Mouse (Mus musculus) MEL (cell line): Measurements from ENCODE around the gene Aifm1. TPM values are rescaled to one million over a fixed set of nuclear protein-coding genes. Genes with fewer than 3 reads are reported as not detected.

ENCODE experiments used
- DNase-seq: peaks from one replicate; pipeline ENCODE4 v3.0.0; 2011; ENCODE audit warnings: low read depth, low spot score
- H3K27ac ChIP-seq: 2 replicates; pipeline ENCODE4 v1.5.1; 2012; ENCODE audit warnings: low read depth, mild to moderate bottlenecking, control low read depth, low read length, moderate library complexity; ENCODE audit not compliant: control insufficient read depth
- H3K27me3 ChIP-seq, 2 experiments: fragments of 150-350 bp in 1 of 2; sonication (generic) in 1 of 2; 2 replicates each; pipeline ENCODE4 v1.6.1; 2012; ENCODE audit warnings: low read length in 2 of 2, mild to moderate bottlenecking in 2 of 2, improper control_type of control experiment in 1 of 2, moderate library complexity in 1 of 2; ENCODE audit not compliant: insufficient read depth in 2 of 2, control insufficient read depth in 1 of 2
- H3K36me3 ChIP-seq, 2 experiments: 2 replicates each; pipeline ENCODE4 v1.6.1; 2012 to 2014; ENCODE audit warnings: low read length in 2 of 2, improper control_type of control experiment in 1 of 2, inconsistent platforms in 1 of 2, mild to moderate bottlenecking in 1 of 2; ENCODE audit not compliant: insufficient read depth in 2 of 2, control insufficient read depth in 1 of 2
- H3K4me1 ChIP-seq, 2 experiments: fragments of 150-350 bp in 1 of 2; sonication (generic) in 1 of 2; 2 replicates each; pipeline ENCODE4 v1.6.1; 2012; ENCODE audit warnings: low read length in 2 of 2, improper control_type of control experiment in 1 of 2, mild to moderate bottlenecking in 1 of 2; ENCODE audit not compliant: insufficient read depth in 2 of 2, control insufficient read depth in 1 of 2
- H3K4me3 ChIP-seq, 2 experiments: fragments of 150-350 bp in 1 of 2; sonication (generic) in 1 of 2; 2 replicates each; pipeline ENCODE4 v1.5.1; 2012; ENCODE audit warnings: low read depth in 2 of 2, low read length in 2 of 2, mild to moderate bottlenecking in 2 of 2, moderate library complexity in 2 of 2, control low read depth in 1 of 2, improper control_type of control experiment in 1 of 2; ENCODE audit not compliant: control insufficient read depth in 1 of 2, insufficient read depth in 1 of 2
- H3K79me2 ChIP-seq: 2 replicates; pipeline ENCODE4 v1.6.1; 2012; ENCODE audit warnings: mild to moderate bottlenecking, low read length, moderate library complexity; ENCODE audit not compliant: control insufficient read depth, poor library complexity, insufficient read depth
- H3K9ac ChIP-seq: 2 replicates; pipeline ENCODE4 v1.6.1; 2012; ENCODE audit warnings: low read depth, mild to moderate bottlenecking, control low read depth, low read length, moderate library complexity; ENCODE audit not compliant: control insufficient read depth, poor library complexity, severe bottlenecking
- H3K9me3 ChIP-seq: fragments of 150-350 bp; sonication (generic); replicated peaks from 2 replicates; pipeline ENCODE4 v1.6.1; 2012; ENCODE audit warnings: mild to moderate bottlenecking, low read length, improper control_type of control experiment, moderate library complexity; ENCODE audit not compliant: insufficient read depth
- CHD2 ChIP-seq: IDR thresholded peaks from 2 replicates; pipeline ENCODE4 v1.6.1; 2011; ENCODE audit warnings: low read length, improper control_type of control experiment
- CTCF ChIP-seq, 3 experiments: IDR thresholded peaks in 2 of 3; conservative IDR thresholded peaks in 1 of 3; 2 replicates each; pipeline ENCODE4 v1.5.1; 2011 to 2012; ENCODE audit warnings: low read length in 3 of 3, low read depth in 2 of 3, mild to moderate bottlenecking in 2 of 3, improper control_type of control experiment in 1 of 3, inconsistent platforms in 1 of 3, mixed read lengths in 1 of 3, moderate library complexity in 1 of 3; ENCODE audit not compliant: control insufficient read depth in 1 of 3, insufficient read depth in 1 of 3, poor library complexity in 1 of 3, severe bottlenecking in 1 of 3
- KAT2A ChIP-seq: conservative IDR thresholded peaks from 2 replicates; pipeline ENCODE4 v1.6.1; 2012; ENCODE audit warnings: low read depth, low read length, improper control_type of control experiment, inconsistent platforms
- MAX ChIP-seq: IDR thresholded peaks from 2 replicates; pipeline ENCODE4 v1.6.1; 2011; ENCODE audit warnings: low read length, improper control_type of control experiment
- MAZ ChIP-seq: IDR thresholded peaks from 2 replicates; pipeline ENCODE4 v1.6.1; 2012; ENCODE audit warnings: low read depth, mild to moderate bottlenecking, inconsistent platforms, low read length, improper control_type of control experiment
- MXI1 ChIP-seq: IDR thresholded peaks from 2 replicates; pipeline ENCODE4 v1.6.1; 2011; ENCODE audit warnings: mild to moderate bottlenecking, low read depth, low read length, improper control_type of control experiment
- NELFE ChIP-seq: IDR thresholded peaks from 2 replicates; pipeline ENCODE4 v1.6.1; 2011; ENCODE audit warnings: low read depth, low read length, improper control_type of control experiment
- NRF1 ChIP-seq: IDR thresholded peaks from 2 replicates; pipeline ENCODE4 v1.6.1; 2014; ENCODE audit warnings: low read depth, mild to moderate bottlenecking, inconsistent platforms, low read length, improper control_type of control experiment, moderate library complexity; ENCODE audit not compliant: poor library complexity, insufficient read depth, severe bottlenecking
- POLR2A ChIP-seq, 2 experiments: IDR thresholded peaks; 2 replicates each; pipeline ENCODE4 v1.6.1; 2011 to 2012; ENCODE audit warnings: low read length in 2 of 2, mild to moderate bottlenecking in 2 of 2, control low read depth in 1 of 2, improper control_type of control experiment in 1 of 2, low read depth in 1 of 2, moderate library complexity in 1 of 2; ENCODE audit not compliant: control insufficient read depth in 1 of 2, insufficient read depth in 1 of 2, poor library complexity in 1 of 2
- POLR2AphosphoS2 ChIP-seq: IDR thresholded peaks from 2 replicates; pipeline ENCODE4 v1.6.1; 2011; ENCODE audit warnings: low read length, improper control_type of control experiment
- RAD21 ChIP-seq: IDR thresholded peaks from 2 replicates; pipeline ENCODE4 v1.6.1; 2011; ENCODE audit warnings: mild to moderate bottlenecking, low read depth, low read length, improper control_type of control experiment
- SIN3A ChIP-seq: IDR thresholded peaks from 2 replicates; pipeline ENCODE4 v1.6.1; 2012; ENCODE audit warnings: low read length, improper control_type of control experiment, inconsistent platforms
- SMC3 ChIP-seq: IDR thresholded peaks from 2 replicates; pipeline ENCODE4 v1.6.1; 2011; ENCODE audit warnings: low read depth, low read length, improper control_type of control experiment
- UBTF ChIP-seq: IDR thresholded peaks from 2 replicates; pipeline ENCODE4 v1.6.1; 2012; ENCODE audit warnings: low read depth, mild to moderate bottlenecking, inconsistent platforms, low read length, improper control_type of control experiment, moderate library complexity, borderline replicate concordance; ENCODE audit not compliant: insufficient read depth
- USF1 ChIP-seq: IDR thresholded peaks from 2 replicates; pipeline ENCODE4 v1.6.1; 2014; ENCODE audit warnings: low read depth, mild to moderate bottlenecking, inconsistent platforms, low read length, improper control_type of control experiment, moderate library complexity
- ZC3H11A ChIP-seq: IDR thresholded peaks from 2 replicates; pipeline ENCODE4 v1.6.1; 2012; ENCODE audit warnings: low read depth, mild to moderate bottlenecking, inconsistent platforms, low read length, improper control_type of control experiment
- ZMIZ1 ChIP-seq: IDR thresholded peaks from 2 replicates; pipeline ENCODE4 v1.6.1; 2012; ENCODE audit warnings: low read depth, mild to moderate bottlenecking, inconsistent platforms, low read length, improper control_type of control experiment, moderate library complexity
- polyA plus RNA-seq, 2 experiments: library from polyadenylated mRNA; stranded (reverse) in 1 of 2; unstranded in 1 of 2; fragments of >175 nt in 1 of 2; fragments of >200 nt in 1 of 2; gene quantifications; 2 replicates each; pipeline versions ENCODE4 v1.2.1 to v1.2.4; 2012; ENCODE audit warnings: low replicate concordance in 2 of 2, low read depth in 1 of 2; ENCODE audit not compliant: insufficient read length in 2 of 2, insufficient read depth in 1 of 2, missing spikeins in 1 of 2
- total RNA-seq: library from RNA; depleted of rRNA; stranded (reverse); fragments of 300-350 nt; gene quantifications from 2 replicates; pipeline ENCODE4 v1.2.3, GENCODE M21; 2012

The Aifm1 gene
- total and polyA plus RNA-seq, 3 experiments = 69.1 to 99.1 TPM; not detected in 1

DNA sequence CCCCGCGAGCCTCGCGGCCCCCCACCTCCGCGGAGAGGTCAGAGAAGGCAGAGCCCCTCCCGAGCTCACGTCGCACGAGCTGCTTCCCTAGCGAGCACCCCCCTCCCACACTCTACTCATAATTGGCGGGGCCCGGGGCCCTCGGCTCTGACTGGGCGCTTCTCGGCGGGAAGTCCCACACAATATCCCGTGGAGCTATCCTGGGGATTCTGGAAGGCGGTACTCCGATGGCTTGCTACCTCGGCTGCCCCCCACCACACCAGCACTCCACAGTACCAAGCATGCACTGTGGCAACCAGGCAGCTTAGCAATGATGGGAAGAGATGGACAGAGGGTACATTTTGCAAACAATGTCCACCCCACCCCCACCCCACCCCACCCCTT, 58.9 kb downstream of the Aifm1 start:
- H3K36me3 ChIP-seq = peaks cover 0 to 8% of the 10 kb centered on the region in 2 experiments; a peak in 2 of 4 replicates
- no peak for TF ChIP-seq ZMIZ1
- no peak for TF ChIP-seq ZC3H11A
- no peak for TF ChIP-seq NRF1
- no peak for TF ChIP-seq CTCF (IDR thresholded peaks at IDR 0.05 in 2 of 3, conservative IDR thresholded peaks at IDR 0.05 in 1 of 3; ENCODE audit: control insufficient read depth in 1 of 3, insufficient read depth in 1 of 3, low read depth in 2 of 3, low read length in 3 of 3, poor library complexity in 1 of 3, severe bottlenecking in 1 of 3)
- no peak for TF ChIP-seq USF1
- H3K27ac ChIP-seq = 0 out of 2 replicates have a peak overlapping the region, but pooled peaks have one; percentile 27
- no peaks in the 10 kb centered on the region for H3K9me3 ChIP-seq
- DNase-seq = no peak
- H3K4me1 ChIP-seq = peaks cover 0 to 14% of the 10 kb centered on the region in 2 experiments; a peak in 2 of 4 replicates
- H3K9ac ChIP-seq = peak overlapping the region; percentile 94
- no peaks in the 10 kb centered on the region for H3K27me3 ChIP-seq
- H3K79me2 ChIP-seq = peaks cover 26% of the 10 kb centered on the region
- peak overlapping the region; percentile 64 to 73 for H3K4me3 ChIP-seq

GRCm38 (mm10) chrX:48453736-48454494, 59.4 kb downstream of the Aifm1 start:
- Histone ChIP-seq H3K4me1 (peaks cover 0 to 14% of the 10 kb centered on the region in 2 experiments; a peak in 2 of 4 replicates), H3K9ac (peak overlapping the region; percentile 94), H3K9me3 (no peaks in the 10 kb centered on the region), H3K79me2 (peaks cover 26% of the 10 kb centered on the region), H3K36me3 (peaks cover 0 to 8% of the 10 kb centered on the region in 2 experiments; a peak in 2 of 4 replicates), H3K27me3 (no peaks in the 10 kb centered on the region), H3K4me3 (peak overlapping the region; percentile 89 to 91), H3K27ac (peak overlapping the region; percentile 42; the same call in 1 of the 2 replicates)
- peak; percentile 58 for TF ChIP-seq NELFE
- peak in 1 of 3 experiments; percentile 4; a peak in 2 of 6 replicates for TF ChIP-seq CTCF (IDR thresholded peaks at IDR 0.05 in 2 of 3, conservative IDR thresholded peaks at IDR 0.05 in 1 of 3; ENCODE audit: control insufficient read depth in 1 of 3, insufficient read depth in 1 of 3, low read depth in 2 of 3, low read length in 3 of 3, poor library complexity in 1 of 3, severe bottlenecking in 1 of 3)
- TF ChIP-seq POLR2AphosphoS2 = peak; percentile 30; the same call in 1 of the 2 replicates
- 0 out of 2 replicates have a peak, but pooled peaks have one; percentile 38 for TF ChIP-seq ZMIZ1
- TF ChIP-seq POLR2A (IDR thresholded peaks at IDR 0.05; ENCODE audit: control insufficient read depth in 1 of 2, insufficient read depth in 1 of 2, low read depth in 1 of 2, low read length in 2 of 2, poor library complexity in 1 of 2) = peak; percentile 37 to 45; a peak in 2 of 4 replicates
- no peak for TF ChIP-seq CHD2
- peak; percentile 50 for TF ChIP-seq SIN3A
- no peak for TF ChIP-seq RAD21
- TF ChIP-seq MAX = peak; percentile 20; the same call in 1 of the 2 replicates
- no peak for TF ChIP-seq SMC3
- TF ChIP-seq MXI1 = no peak
- no peak for TF ChIP-seq KAT2A
- TF ChIP-seq MAZ = 0 out of 2 replicates have a peak, but pooled peaks have one; percentile 73
- no peak for TF ChIP-seq UBTF
- DNase-seq = peak; percentile 85
